Mouse (Mus musculus) C2C12 (cell line): ENCODE measurements around the gene Crcp. TPM values are rescaled to one million over a fixed set of nuclear protein-coding genes. Genes with fewer than 3 reads are reported as not detected.
A peak's percentile ranks its signal among the peaks of the same experiment; 100 is the strongest.

ENCODE experiments used
- H3K27me3 ChIP-seq: one replicate; pipeline ENCODE4 v1.6.1; 2011; ENCODE audit not compliant: control insufficient read depth, insufficient read depth, insufficient read length
- H3K36me3 ChIP-seq: one replicate; pipeline ENCODE4 v1.6.1; 2011; ENCODE audit not compliant: control insufficient read depth, insufficient read depth
- H3K4me3 ChIP-seq: one replicate; pipeline ENCODE4 v1.5.1; 2011; ENCODE audit warnings: mild to moderate bottlenecking, control low read depth; ENCODE audit not compliant: poor library complexity, insufficient read depth, severe bottlenecking
- H3K79me2 ChIP-seq: one replicate; pipeline ENCODE4 v1.6.1; 2011; ENCODE audit not compliant: control insufficient read depth, insufficient read depth
- H3K79me3 ChIP-seq: one replicate; pipeline ENCODE4 v1.6.1; 2011; ENCODE audit warnings: low read depth, control low read depth
- H3ac ChIP-seq: one replicate; pipeline ENCODE3; 2011; ENCODE audit warnings: low read depth; ENCODE audit not compliant: control insufficient read depth, insufficient read length
- CEBPB ChIP-seq: IDR thresholded peaks from one replicate; pipeline ENCODE4 v1.6.1; 2011; ENCODE audit warnings: low read depth, mild to moderate bottlenecking, control low read depth, moderate library complexity
- CTCF ChIP-seq: IDR thresholded peaks from one replicate; pipeline ENCODE4 v1.5.1; 2011; ENCODE audit not compliant: control insufficient read depth, insufficient read depth, insufficient read length
- FOSL1 ChIP-seq: IDR thresholded peaks from one replicate; pipeline ENCODE4 v1.8.0; 2011; ENCODE audit warnings: mild to moderate bottlenecking, low read length; ENCODE audit not compliant: poor library complexity, insufficient read depth, severe bottlenecking
- MAX ChIP-seq: IDR thresholded peaks from one replicate; pipeline ENCODE4 v1.6.1; 2011; ENCODE audit warnings: mild to moderate bottlenecking, control low read depth
- MYOD1 ChIP-seq: IDR thresholded peaks from one replicate; pipeline ENCODE4 v1.6.1; 2011; ENCODE audit warnings: low read depth; ENCODE audit not compliant: control insufficient read depth, insufficient read length
- MYOG ChIP-seq: IDR thresholded peaks from one replicate; pipeline ENCODE4 v1.6.1; 2011; ENCODE audit not compliant: control insufficient read depth, insufficient read length; ENCODE audit errors: extremely low read depth
- USF1 ChIP-seq: IDR thresholded peaks from one replicate; pipeline ENCODE4 v1.6.1; 2011; ENCODE audit warnings: low read depth, mild to moderate bottlenecking, control low read depth, moderate library complexity
- polyA plus RNA-seq: library from polyadenylated mRNA; unstranded; fragments of >200 nt; fragmentation: generic; extraction: Trizol; gene quantifications from one replicate; pipeline ENCODE4 v1.2.1, GENCODE M21; 2012; ENCODE audit warnings: missing spikeins

Gene Crcp
- polyA plus RNA-seq, 1 experiment = 32.6 TPM

GRCm38 (mm10) chr5:130019461-130019860 lies 9.6 kb upstream of the Crcp start:
- H3K27me3 ChIP-seq = no peaks in the 10 kb centered on the region
- no peaks in the 10 kb centered on the region for H3K79me3 ChIP-seq
- no peaks in the 10 kb centered on the region for H3K79me2 ChIP-seq
- no peak overlapping the region for H3K4me3 ChIP-seq
- no peak for TF ChIP-seq FOSL1
- no peak for TF ChIP-seq MYOD1
- no peak for TF ChIP-seq CEBPB
- TF ChIP-seq CTCF = no peak
- no peak for TF ChIP-seq MAX
- TF ChIP-seq USF1 = no peak
- no peak for TF ChIP-seq MYOG
- H3K36me3 ChIP-seq = no peaks in the 10 kb centered on the region
- no peak overlapping the region for H3ac ChIP-seq

- Histone ChIP-seq H3K27me3 (no peaks in the 10 kb centered on the region), H3K79me2 (no peaks in the 10 kb centered on the region), H3K36me3 (no peaks in the 10 kb centered on the region), H3K79me3 (no peaks in the 10 kb centered on the region), H3K4me3 (no peak overlapping the region), H3ac (no peak overlapping the region)
- TF ChIP-seq MYOD1 = no peak
- no peak for TF ChIP-seq CTCF
- TF ChIP-seq CEBPB = no peak
- TF ChIP-seq MAX = no peak
- no peak for TF ChIP-seq USF1
- no peak for TF ChIP-seq FOSL1
- TF ChIP-seq MYOG = no peak
Measured at GRCm38 (mm10) chr5:130021361-130021966, 7.6 kb upstream of the Crcp start.

- no peak for TF ChIP-seq MYOG
- no peak for TF ChIP-seq CEBPB
- no peak for TF ChIP-seq CTCF
- no peak for TF ChIP-seq MYOD1
- TF ChIP-seq FOSL1 = no peak
- no peak for TF ChIP-seq USF1
- TF ChIP-seq MAX = no peak
- Histone ChIP-seq H3K36me3 (no peaks in the 10 kb centered on the region), H3K79me2 (no peaks in the 10 kb centered on the region), H3ac (no peak overlapping the region), H3K4me3 (no peak overlapping the region), H3K79me3 (no peaks in the 10 kb centered on the region), H3K27me3 (no peaks in the 10 kb centered on the region)
Measured at GRCm38 (mm10) chr5:130022366-130022765, 6.7 kb upstream of the Crcp start.

GRCm38 (mm10) chr5:130023067-130023766 lies 5.9 kb upstream of the Crcp start:
- Histone ChIP-seq H3K79me2 (no peaks in the 10 kb centered on the region), H3ac (no peak overlapping the region), H3K4me3 (peak overlapping the region; percentile 49), H3K27me3 (no peaks in the 10 kb centered on the region), H3K36me3 (no peaks in the 10 kb centered on the region), H3K79me3 (no peaks in the 10 kb centered on the region)
- no peak for TF ChIP-seq USF1
- no peak for TF ChIP-seq MYOG
- TF ChIP-seq MYOD1 = no peak
- TF ChIP-seq FOSL1 = no peak
- TF ChIP-seq CTCF = no peak
- TF ChIP-seq CEBPB = no peak
- TF ChIP-seq MAX = no peak

- H3K4me3 ChIP-seq = peak overlapping the region; percentile 49
- no peaks in the 10 kb centered on the region for H3K79me3 ChIP-seq
- TF ChIP-seq FOSL1 = no peak
- peak; percentile 51 for TF ChIP-seq CTCF
- TF ChIP-seq MYOD1 = no peak
- TF ChIP-seq MAX = no peak
- no peak for TF ChIP-seq CEBPB
- TF ChIP-seq MYOG = no peak
- H3K36me3 ChIP-seq = no peaks in the 10 kb centered on the region
- H3ac ChIP-seq = peak overlapping the region; percentile 67
- no peaks in the 10 kb centered on the region for H3K79me2 ChIP-seq
- H3K27me3 ChIP-seq = no peaks in the 10 kb centered on the region
Measured at GRCm38 (mm10) chr5:130023767-130024539, 5.1 kb upstream of the Crcp start.
